Mouse (Mus musculus): ENCODE measurements around the gene 9130019O22Rik.

9130019O22Rik gene

DNA sequence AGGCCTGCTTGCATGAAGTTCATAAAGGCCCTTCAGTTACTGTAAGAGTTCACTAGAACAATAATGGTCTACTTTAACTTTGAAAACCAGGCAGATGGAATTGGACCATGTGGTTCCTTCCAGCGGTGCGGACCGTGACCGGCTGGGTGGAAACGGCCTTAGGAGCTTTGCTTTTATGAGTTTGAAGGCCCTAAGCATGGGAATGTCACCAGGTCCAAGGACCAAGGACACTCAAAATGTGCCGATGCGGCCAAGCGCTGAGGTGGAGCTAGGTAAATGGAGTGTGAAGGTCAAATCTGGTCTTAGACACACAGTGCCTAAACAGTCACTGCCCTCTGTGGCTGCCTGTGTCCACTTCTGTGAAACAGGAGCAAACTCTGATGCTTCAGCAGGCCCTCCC is 45.6 kb downstream of the 9130019O22Rik start:
- ATAC-seq (ENCODE audit: low TSS enrichment), result no peak

DNA sequence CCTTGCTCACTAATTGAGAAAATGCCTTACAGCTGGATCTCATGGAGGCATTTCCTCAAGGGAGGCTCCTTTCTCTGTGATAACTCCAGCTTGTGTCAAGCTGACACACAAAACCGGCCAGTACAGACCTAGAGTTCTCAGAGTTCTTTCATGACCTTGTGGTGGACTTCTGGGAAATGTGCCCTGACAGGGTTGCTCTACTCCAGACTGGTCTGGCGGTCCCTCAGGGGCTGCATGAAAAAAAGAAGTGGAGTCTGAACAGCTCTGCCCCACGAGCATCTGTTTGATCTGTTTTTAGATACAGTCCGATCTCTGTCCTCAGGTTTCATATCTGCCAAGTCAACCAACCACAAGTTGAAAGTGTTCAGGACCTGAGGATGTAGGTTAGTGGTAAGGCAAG is 49.3 kb downstream of the 9130019O22Rik start:
- no peak for ATAC-seq (ENCODE audit: low TSS enrichment)

DNA sequence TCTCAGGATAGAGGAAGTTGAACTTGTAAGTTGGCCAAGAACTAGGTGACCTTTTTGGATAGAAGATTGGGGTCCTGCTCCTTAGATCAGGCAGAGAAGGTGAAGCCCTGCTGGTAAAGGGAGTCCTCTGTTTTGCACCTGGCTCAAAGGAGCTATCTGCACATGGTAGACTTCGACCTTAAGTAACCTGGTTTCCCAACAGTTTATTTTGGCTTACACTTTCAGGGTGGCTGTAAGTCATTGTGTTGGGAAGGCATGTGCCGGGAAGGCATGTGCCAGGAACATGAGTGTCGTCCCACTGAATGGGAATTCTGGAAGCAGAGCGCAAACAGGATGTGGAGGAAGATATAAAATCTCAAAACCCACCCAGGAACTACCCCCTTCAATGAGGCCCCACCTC is 51.4 kb downstream of the 9130019O22Rik start:
- ATAC-seq (ENCODE audit: low TSS enrichment), result no peak

DNA sequence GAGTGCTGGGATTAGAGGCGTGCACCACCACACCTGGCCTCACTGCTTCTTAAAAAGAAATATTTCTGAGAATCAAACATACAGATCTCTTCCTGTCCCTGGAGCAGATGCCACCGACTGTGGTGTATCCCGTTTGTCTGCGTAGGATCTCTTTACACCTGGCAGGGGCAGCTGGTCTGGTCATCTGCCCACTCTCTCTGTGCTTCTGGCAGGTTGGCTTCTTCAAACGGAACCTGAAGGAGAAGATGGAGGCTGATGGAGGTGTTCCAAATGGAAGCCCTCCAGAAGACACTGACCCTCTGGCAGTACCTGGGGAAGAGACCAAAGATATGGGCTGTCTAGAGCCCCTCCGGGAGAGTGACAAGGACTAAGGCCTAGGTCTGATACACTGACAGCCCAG is 53.7 kb downstream of the 9130019O22Rik start:
- ATAC-seq (ENCODE audit: low TSS enrichment), result no peak
